Mouse (Mus musculus) heart, embryonic 12.5 days (tissue): ENCODE measurements around the gene Agap1. TPM values are rescaled to one million over a fixed set of nuclear protein-coding genes. Genes with fewer than 3 reads are reported as not detected.

ENCODE experiments used
- ATAC-seq: fragments of 200-750 bp; cut with Nextera tagmentation; 2 replicates; pipeline ENCODE4 v1.8.0; 2017; ENCODE audit warnings: moderate TSS enrichment, moderate library complexity; ENCODE audit not compliant: insufficient number of reproducible peaks, low FRiP score
- H3K27ac ChIP-seq: fragments of 300-500 bp; sonication (generic); 2 replicates; pipeline ENCODE4 v1.5.1; 2016; ENCODE audit warnings: mild to moderate bottlenecking, moderate library complexity; ENCODE audit not compliant: poor library complexity, severe bottlenecking
- H3K27me3 ChIP-seq: fragments of 300-500 bp; sonication (generic); replicated peaks from 2 replicates; pipeline ENCODE4 v1.6.1; 2016; ENCODE audit warnings: mild to moderate bottlenecking, moderate library complexity
- H3K36me3 ChIP-seq: fragments of 300-500 bp; sonication (generic); 2 replicates; pipeline ENCODE4 v1.6.1; 2016; ENCODE audit warnings: mild to moderate bottlenecking, moderate library complexity
- H3K4me1 ChIP-seq: fragments of 300-500 bp; sonication (generic); replicated peaks from 2 replicates; pipeline ENCODE4 v1.6.1; 2016; ENCODE audit warnings: mild to moderate bottlenecking
- H3K4me2 ChIP-seq: fragments of 300-500 bp; sonication (generic); 2 replicates; pipeline ENCODE4 v1.6.1; 2016; ENCODE audit warnings: mild to moderate bottlenecking, moderate library complexity
- H3K4me3 ChIP-seq: fragments of 300-500 bp; sonication (generic); 2 replicates; pipeline ENCODE4 v1.5.1; 2016; ENCODE audit warnings: mild to moderate bottlenecking
- H3K9ac ChIP-seq: fragments of 300-500 bp; sonication (generic); 2 replicates; pipeline ENCODE4 v1.6.1; 2016; ENCODE audit warnings: mild to moderate bottlenecking, moderate library complexity
- H3K9me3 ChIP-seq: fragments of 300-500 bp; sonication (generic); replicated peaks from 2 replicates; pipeline ENCODE4 v1.6.1; 2016; ENCODE audit warnings: mild to moderate bottlenecking, moderate library complexity
- WGBS: fragments of 180-500 bp; shearing (Covaris S2); methylation state at CpG from one replicate; pipeline ENCODE4 v1.1.7; 2016; 5-methylcytosine and 5-hydroxymethylcytosine counted together
- polyA plus RNA-seq: library from polyadenylated mRNA; unstranded; fragments of >200 nt; fragmentation: Nextera tagmentation; extraction: Ambion mirVana; gene quantifications from 2 replicates; pipeline ENCODE4 v1.2.1, GENCODE M21; 2016

Gene Agap1
- polyA plus RNA-seq, 1 experiment from 2014 or later: 16.3 TPM

GRCm38 (mm10) chr1:89671110-89671787 lies 216.6 kb downstream of the Agap1 start:
- Histone ChIP-seq H3K4me1 (no peaks in the 10 kb centered on the region), H3K9ac (no peak overlapping the region), H3K4me3 (no peak overlapping the region), H3K27ac (no peak overlapping the region), H3K27me3 (no peaks in the 10 kb centered on the region), H3K4me2 (no peak overlapping the region), H3K9me3 (no peaks in the 10 kb centered on the region), H3K36me3 (peaks cover 54% of the 10 kb centered on the region)
- 89% methylated on average over 26 of the region's 26 CpGs for WGBS
- no peak for ATAC-seq

GRCm38 (mm10) chr1:89673071-89673470 lies 218.5 kb downstream of the Agap1 start:
- Histone ChIP-seq H3K36me3 (peaks cover 57% of the 10 kb centered on the region), H3K9ac (no peak overlapping the region), H3K9me3 (no peaks in the 10 kb centered on the region), H3K27me3 (no peaks in the 10 kb centered on the region), H3K27ac (no peak overlapping the region), H3K4me2 (no peak overlapping the region), H3K4me3 (no peak overlapping the region), H3K4me1 (no peaks in the 10 kb centered on the region)
- ATAC-seq: no peak
- WGBS: 80% methylated on average over 6 of the region's 6 CpGs

DNA sequence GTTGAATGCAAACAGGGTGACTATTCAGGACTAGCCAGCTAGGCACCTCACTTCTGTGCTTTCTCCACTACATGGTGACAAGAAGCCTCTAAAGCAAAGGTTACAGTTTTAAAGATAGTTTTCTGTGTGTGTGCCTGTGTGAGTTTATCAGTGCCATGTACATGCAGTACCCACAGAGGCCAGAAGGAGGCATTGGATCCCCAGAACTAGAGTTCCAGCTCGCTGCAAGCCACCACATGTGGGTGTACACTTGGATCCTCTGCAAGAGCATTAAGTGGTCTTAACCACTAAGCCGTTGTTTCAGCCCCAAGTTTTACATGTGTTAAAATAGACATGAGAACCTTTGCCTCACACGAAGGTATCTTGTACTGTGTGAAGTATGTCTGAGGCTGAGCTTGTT lies 219.1 kb downstream of the Agap1 start:
- WGBS: 82% methylated on average over 3 of the region's 3 CpGs
- H3K4me3 ChIP-seq: no peak overlapping the region
- no peak overlapping the region for H3K9ac ChIP-seq
- no peaks in the 10 kb centered on the region for H3K9me3 ChIP-seq
- no peak overlapping the region for H3K27ac ChIP-seq
- H3K4me2 ChIP-seq: no peak overlapping the region
- H3K36me3 ChIP-seq: peaks cover 57% of the 10 kb centered on the region
- ATAC-seq: no peak
- no peaks in the 10 kb centered on the region for H3K27me3 ChIP-seq
- H3K4me1 ChIP-seq: no peaks in the 10 kb centered on the region

- no peak for ATAC-seq
- H3K27me3 ChIP-seq: no peaks in the 10 kb centered on the region
- no peak overlapping the region for H3K9ac ChIP-seq
- WGBS: 89% methylated on average over 9 of the region's 9 CpGs
- H3K4me1 ChIP-seq: no peaks in the 10 kb centered on the region
- peaks cover 56% of the 10 kb centered on the region for H3K36me3 ChIP-seq
- no peak overlapping the region for H3K4me3 ChIP-seq
- H3K9me3 ChIP-seq: no peaks in the 10 kb centered on the region
- no peak overlapping the region for H3K27ac ChIP-seq
- no peak overlapping the region for H3K4me2 ChIP-seq
These were observed 220.1 kb downstream of the Agap1 start for GRCm38 (mm10) chr1:89674681-89675080.

DNA sequence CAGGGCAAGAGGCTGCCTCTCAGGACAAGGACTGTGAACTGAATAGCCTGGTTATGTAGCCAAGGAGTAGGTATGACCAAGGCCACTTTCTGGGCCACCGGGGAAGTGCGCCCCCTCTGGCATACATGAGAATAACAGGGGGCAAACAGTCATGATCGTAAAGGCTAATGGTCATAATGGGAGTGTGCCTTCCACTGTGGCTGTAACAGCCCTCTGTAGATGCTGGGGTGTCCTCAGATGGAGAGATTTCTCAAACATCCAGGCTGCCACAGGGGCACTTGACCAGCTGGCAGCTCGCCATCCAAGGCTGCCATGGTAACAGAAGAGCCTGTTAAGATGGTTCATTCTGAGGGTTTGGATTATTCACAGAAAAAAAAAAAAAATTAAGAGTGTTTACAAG lies 221.8 kb downstream of the Agap1 start:
- Histone ChIP-seq H3K4me2 (no peak overlapping the region), H3K4me3 (no peak overlapping the region), H3K27ac (no peak overlapping the region), H3K36me3 (peaks cover 43% of the 10 kb centered on the region), H3K9me3 (no peaks in the 10 kb centered on the region), H3K9ac (no peak overlapping the region), H3K27me3 (no peaks in the 10 kb centered on the region), H3K4me1 (no peaks in the 10 kb centered on the region)
- no peak for ATAC-seq
- 76% methylated on average over 4 of the region's 4 CpGs for WGBS

- ATAC-seq: no peak
- Histone ChIP-seq H3K4me3 (no peak overlapping the region), H3K4me2 (no peak overlapping the region), H3K9ac (no peak overlapping the region), H3K9me3 (no peaks in the 10 kb centered on the region), H3K27ac (no peak overlapping the region), H3K27me3 (no peaks in the 10 kb centered on the region), H3K36me3 (peaks cover 22% of the 10 kb centered on the region), H3K4me1 (0 out of 2 replicates have a peak, but pooled peaks cover 9% of the 10 kb centered on the region)
- WGBS: 91% methylated on average over 7 of the region's 7 CpGs
These were observed 226.1 kb downstream of the Agap1 start for GRCm38 (mm10) chr1:89680673-89681072.

- Histone ChIP-seq H3K36me3 (peaks cover 15% of the 10 kb centered on the region), H3K4me1 (peaks cover 42% of the 10 kb centered on the region), H3K27ac (no peak overlapping the region), H3K4me2 (no peak overlapping the region), H3K4me3 (no peak overlapping the region), H3K9ac (no peak overlapping the region), H3K27me3 (no peaks in the 10 kb centered on the region), H3K9me3 (no peaks in the 10 kb centered on the region)
- no peak for ATAC-seq
- WGBS: 57% methylated on average over 10 of the region's 10 CpGs
These were observed 234.3 kb downstream of the Agap1 start for GRCm38 (mm10) chr1:89688914-89689313.

- Histone ChIP-seq H3K4me2 (no peak overlapping the region), H3K27me3 (no peaks in the 10 kb centered on the region), H3K4me1 (peaks cover 42% of the 10 kb centered on the region), H3K27ac (peak overlapping the region; percentile 53; the same call in 1 of the 2 replicates), H3K4me3 (no peak overlapping the region), H3K9me3 (no peaks in the 10 kb centered on the region), H3K36me3 (peaks cover 15% of the 10 kb centered on the region), H3K9ac (no peak overlapping the region)
- ATAC-seq: no peak
- WGBS: 78% methylated on average over 22 of the region's 22 CpGs
These were observed 235.1 kb downstream of the Agap1 start for GRCm38 (mm10) chr1:89689544-89690212.

DNA sequence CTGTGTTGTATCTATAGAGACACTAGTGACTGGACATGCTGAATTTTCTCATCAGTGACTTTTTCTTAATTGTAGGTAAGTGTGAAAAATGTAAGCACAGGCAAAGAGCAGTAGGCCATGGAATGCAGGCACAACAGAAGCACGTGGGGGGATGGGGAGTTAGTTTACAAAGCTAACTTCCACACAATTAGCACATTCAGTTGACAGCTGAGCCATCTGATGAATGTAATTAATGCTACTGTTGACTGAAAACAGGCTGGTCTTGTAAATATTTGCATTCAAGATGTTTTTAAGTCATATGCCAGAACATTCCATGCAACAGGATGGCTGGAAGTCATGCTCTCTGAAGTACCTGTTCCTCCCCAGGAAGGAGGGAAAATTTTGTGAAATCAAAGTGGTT lies 236.5 kb downstream of the Agap1 start:
- ATAC-seq: no peak
- no peaks in the 10 kb centered on the region for H3K9me3 ChIP-seq
- WGBS: 60% methylated on average over 1 of the region's 1 CpGs

GRCm38 (mm10) chr1:89692420-89692819 lies 237.8 kb downstream of the Agap1 start:
- Histone ChIP-seq H3K4me2 (no peak overlapping the region), H3K9ac (no peak overlapping the region), H3K4me1 (peaks cover 35% of the 10 kb centered on the region), H3K27me3 (no peaks in the 10 kb centered on the region), H3K9me3 (no peaks in the 10 kb centered on the region), H3K27ac (no peak overlapping the region), H3K36me3 (0 out of 2 replicates have a peak, but pooled peaks cover 3% of the 10 kb centered on the region), H3K4me3 (no peak overlapping the region)
- WGBS: 87% methylated on average over 12 of the region's 12 CpGs
- no peak for ATAC-seq

More for the DNA sequence above, 236.5 kb downstream of the Agap1 start:
- Histone ChIP-seq H3K36me3 (peaks cover under 1% of the 10 kb centered on the region), H3K4me3 (no peak overlapping the region), H3K4me1 (peaks cover 46% of the 10 kb centered on the region), H3K27ac (no peak overlapping the region), H3K27me3 (no peaks in the 10 kb centered on the region), H3K4me2 (no peak overlapping the region), H3K9ac (no peak overlapping the region)

- Histone ChIP-seq H3K27me3 (no peaks in the 10 kb centered on the region), H3K4me3 (no peak overlapping the region), H3K36me3 (0 out of 2 replicates have a peak, but pooled peaks cover 3% of the 10 kb centered on the region), H3K4me1 (peaks cover 18% of the 10 kb centered on the region), H3K9me3 (no peaks in the 10 kb centered on the region), H3K9ac (no peak overlapping the region), H3K27ac (no peak overlapping the region), H3K4me2 (no peak overlapping the region)
- ATAC-seq: no peak
- WGBS: 66% methylated on average over 5 of the region's 5 CpGs
These were observed 240.3 kb downstream of the Agap1 start for GRCm38 (mm10) chr1:89694916-89695315.
